Mouse (Mus musculus) cerebellum, postnatal 4 days (tissue): Measurements from ENCODE around the gene Irx2.

Experiments used
- DNase-seq, 2 experiments: peaks; one replicate each; pipeline ENCODE4 v3.0.0; 2022; ENCODE audit warnings: low spot score in 2 of 2, mixed read lengths in 1 of 2

Gene Irx2

GRCm38 (mm10) chr13:72628462-72628916, at the start of gene Irx2:
TSS of gene Irx2 (plus strand) at chr13:72628820.
- DNase-seq, result peak; percentile 59 to 84

DNA sequence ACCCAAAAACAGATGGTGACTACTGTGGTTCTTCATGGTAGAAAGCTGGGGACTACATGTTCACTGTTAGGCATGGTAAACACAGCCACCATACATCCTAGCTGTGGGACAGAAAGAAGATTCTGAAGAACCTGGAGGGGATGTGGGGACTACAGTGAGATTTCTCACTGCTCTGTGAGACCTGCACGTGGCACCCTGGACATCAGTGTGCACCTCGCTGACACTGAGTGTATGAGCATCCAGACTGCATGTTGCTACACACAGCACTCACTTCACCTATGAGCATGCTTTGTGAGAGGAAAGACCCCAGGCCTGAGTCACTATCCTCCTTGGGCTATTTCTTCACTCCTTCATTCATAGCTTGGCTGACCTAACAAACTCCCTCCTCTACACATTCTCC, 47.3 kb upstream of the Irx2 start:
- no peak for DNase-seq

GRCm38 (mm10) chr13:72592526-72592925, 36.1 kb upstream of the Irx2 start:
- no peak for DNase-seq

DNA sequence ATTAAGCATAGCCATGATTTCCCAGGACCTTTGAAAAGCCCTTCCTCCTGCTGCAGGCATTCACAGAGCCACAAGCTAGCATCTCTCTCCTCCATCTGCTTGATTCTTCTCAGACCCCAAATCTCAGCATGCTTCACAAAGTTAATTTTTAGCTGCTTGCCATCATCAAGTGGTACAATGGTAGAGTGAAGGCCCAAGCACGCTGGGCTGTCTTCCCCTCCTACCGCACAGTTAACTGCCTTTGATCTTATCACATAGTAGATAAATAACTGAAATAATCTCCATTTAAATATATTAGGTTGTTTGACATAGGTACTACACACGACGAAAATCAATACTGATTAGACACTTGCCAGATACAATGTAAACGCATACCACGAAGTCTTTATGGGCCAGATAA, 35.3 kb upstream of the Irx2 start:
- no peak for DNase-seq

GRCm38 (mm10) chr13:72593710-72594111, 34.9 kb upstream of the Irx2 start:
- no peak for DNase-seq

DNA sequence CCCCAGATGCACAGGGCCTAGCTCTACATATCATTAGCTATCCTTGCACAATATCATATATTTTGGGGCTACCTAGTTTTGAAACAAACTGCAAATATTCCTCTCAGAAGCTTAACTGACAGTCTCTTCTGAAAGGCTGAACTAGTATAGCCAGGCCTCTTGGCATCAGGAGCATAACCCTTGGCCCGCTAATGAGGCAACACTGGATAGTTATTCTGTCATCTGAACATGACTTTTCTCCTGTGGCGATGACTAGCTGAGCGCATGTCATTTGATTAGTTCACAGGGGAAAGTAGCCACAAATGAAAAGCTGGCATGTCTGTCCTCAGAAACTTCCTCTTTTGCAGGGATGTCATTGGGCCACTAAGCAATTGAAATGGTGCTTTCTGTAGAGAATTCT, 29.4 kb upstream of the Irx2 start:
- DNase-seq, result no peak

DNA sequence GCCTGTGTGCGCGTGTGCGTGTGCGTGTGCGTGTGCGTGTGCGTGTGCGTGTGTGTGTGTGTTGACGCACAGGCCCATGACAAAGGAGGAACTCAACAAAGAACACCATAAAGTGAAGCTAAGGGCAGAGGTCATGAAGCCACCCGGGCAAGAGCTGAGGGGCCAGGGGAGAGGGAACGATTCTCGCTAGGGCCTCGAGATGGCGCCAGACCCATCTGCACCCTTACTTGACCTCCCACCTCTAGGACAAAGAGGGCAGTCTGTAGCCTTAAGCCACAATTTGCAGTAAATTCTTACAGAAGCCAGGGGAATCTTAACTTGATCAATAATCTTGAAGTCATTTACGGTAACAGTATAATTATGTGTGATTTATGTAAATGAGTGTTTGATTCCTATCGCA, 19.9 kb upstream of the Irx2 start:
- DNase-seq, result no peak

DNA sequence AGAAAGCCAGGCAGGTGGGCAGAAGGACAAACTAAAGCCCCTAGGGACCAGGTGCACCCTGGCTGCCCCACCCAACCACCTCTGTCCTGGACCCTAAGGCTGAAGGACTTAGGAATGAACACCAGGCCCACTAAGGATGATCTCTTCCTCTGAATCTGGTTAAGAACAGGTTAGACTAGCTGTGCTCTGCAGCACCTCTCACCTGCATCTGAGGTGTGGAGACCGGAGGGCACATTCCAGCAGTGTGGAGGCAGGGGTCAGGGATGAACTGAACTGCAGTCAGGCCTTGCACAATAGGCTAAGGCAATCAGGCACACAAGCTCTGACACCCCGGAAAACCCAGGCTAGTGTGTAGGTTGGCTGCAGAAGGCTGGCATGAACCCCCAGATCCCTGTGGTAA, 18.3 kb upstream of the Irx2 start:
- no peak for DNase-seq

DNA sequence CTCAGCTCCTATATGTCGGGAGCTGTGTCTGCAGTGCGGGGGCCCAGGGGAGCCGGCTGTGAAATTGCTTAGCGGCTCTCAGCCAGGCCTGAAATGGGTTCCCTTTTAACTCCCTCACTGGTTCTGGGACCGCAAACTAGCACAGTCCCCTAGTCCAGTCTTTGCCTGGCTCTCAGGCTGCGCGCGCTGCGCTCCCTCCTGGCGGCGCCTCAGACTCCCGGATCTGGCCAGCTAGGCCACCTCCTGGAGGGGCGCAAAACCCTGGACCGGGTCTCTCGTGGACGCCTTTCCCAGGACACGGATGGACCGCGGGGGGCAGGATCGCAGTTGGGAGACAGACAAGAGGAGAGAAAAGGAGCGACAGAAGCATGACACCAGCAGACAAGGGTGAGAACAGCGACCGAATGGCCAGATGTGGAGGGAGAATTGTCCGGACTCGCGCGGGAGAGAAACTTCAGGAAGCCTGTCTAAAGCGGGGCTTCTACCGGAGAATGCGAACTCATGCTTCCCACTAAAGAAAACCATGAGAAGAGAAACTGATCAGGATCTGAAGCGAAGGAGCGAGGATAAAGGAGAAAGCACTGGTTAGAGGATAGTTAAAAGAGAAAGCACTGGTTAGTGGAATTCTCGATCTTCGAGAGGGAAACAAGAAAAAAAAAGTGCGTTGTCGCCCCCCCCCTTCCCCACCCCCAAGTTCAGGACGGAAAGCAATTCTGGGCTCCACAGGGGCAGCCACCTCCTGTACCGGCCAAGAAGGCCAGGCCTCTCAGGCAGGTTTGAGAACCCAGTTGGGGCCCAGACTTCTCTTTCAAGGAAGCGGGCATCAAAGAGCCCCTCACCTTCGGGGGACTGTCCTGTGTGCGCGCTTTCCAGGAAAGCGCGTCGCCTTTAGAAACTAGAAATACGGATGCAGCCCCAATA, 4.4 kb upstream of the Irx2 start:
- no peak for DNase-seq

DNA sequence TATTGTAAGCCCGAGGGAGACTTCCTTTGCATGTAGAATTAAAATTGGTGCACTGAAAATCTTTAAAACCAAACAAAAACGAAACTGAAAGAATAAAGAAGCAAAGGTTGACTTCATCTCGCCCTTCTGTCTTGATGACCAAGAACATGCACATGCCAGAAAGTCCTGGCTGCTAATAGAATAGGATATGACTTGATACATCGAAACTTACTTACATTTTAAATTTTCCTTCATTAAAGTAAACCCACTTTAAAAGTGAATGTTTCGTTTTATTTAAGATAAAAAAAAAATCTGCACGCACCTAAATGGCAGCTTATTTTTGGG, 3.8 kb upstream of the Irx2 start:
- no peak for DNase-seq

GRCm38 (mm10) chr13:72625236-72625950, 3.2 kb upstream of the Irx2 start:
- peak in 1 of 2 experiments; percentile 54 for DNase-seq

GRCm38 (mm10) chr13:72627391-72628321, 964 bp upstream of the Irx2 start:
- no peak for DNase-seq

DNA sequence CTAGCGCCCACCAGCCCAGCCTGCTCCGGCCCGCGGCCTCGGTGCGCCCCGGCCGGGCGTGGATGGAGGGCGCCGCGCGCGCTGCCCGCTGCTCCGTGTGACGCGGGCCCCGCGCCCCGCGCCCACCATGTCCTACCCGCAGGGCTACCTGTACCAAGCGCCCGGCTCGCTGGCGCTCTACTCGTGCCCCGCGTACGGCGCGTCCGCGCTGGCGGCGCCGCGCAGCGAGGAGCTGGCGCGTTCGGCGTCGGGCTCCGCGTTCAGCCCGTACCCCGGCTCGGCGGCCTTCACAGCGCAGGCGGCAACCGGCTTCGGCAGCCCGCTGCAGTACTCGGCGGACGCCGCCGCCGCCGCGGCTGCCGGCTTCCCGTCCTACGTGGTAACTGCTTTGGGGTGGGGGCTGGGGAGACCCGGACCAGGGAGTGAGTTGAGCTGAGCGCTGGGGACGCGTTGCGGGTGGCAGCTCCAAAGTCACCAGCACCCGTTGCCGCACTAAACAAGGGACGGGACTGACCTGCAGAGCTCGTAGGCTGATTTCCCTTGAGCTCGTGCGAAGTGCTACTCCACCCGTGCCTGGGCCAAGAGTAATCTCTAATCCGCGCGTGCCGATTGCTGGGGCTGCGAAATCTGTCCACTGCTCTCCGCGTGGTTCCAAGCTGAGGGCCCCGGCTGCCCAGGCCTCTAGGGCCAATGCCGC, 463 bp downstream of the Irx2 start:
- DNase-seq, result peak; percentile 26 to 56

DNA sequence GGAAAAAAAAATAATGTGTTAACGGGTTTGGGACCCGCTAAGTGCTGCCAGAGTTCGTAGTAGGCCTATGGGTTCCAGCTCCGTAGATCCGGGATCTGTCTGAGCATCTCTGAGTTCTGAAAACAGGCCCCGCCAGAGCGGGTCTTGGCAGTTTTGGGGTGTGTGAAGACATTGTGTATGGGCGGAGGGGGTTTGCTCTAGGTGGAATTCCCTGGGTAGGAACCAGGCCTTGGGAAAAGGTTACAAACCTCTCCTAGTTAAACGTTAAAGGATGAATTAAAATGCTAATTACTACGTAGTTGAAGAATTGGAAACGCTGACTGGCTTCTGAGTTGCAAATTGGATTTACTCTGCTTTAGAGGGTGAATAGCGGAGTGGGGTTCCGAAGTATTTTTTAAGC, 1.2 kb downstream of the Irx2 start:
- no peak for DNase-seq

DNA sequence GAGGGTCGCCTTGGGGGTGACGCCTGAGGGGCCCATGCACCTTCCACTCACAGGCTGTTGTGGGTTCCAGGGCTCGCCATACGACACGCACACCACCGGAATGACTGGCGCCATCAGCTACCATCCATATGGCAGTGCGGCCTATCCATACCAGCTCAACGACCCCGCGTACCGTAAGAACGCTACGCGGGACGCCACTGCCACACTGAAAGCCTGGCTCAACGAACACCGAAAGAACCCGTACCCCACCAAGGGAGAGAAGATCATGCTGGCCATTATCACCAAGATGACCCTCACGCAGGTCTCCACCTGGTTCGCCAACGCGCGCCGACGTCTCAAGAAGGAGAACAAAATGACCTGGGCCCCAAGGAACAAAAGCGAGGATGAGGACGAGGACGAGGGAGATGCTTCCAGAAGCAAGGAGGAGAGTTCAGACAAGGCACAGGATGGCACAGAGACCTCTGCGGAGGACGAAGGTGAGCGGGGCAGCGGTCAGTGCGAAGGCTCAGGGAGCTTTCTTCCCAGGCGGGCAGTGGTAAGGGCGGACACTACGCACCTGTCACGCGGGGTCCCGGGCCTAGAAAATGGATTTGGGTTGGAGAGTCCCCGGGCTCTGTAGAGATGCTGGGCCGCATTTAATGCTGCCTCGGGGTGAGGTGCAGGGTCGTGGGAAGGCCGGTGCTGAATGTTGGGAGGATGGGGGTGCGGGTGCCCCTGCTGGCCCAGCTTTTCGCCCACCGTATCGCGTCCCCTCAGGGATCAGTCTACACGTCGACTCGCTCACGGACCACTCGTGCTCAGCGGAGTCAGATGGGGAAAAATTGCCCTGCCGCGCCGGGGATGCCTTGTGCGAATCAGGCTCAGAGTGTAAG, 2.1 kb downstream of the Irx2 start:
- no peak for DNase-seq

GRCm38 (mm10) chr13:72631373-72632021, 2.9 kb downstream of the Irx2 start:
- no peak for DNase-seq

GRCm38 (mm10) chr13:72632361-72632760, 3.7 kb downstream of the Irx2 start:
- no peak for DNase-seq

GRCm38 (mm10) chr13:72633097-72633496, 4.5 kb downstream of the Irx2 start:
- no peak for DNase-seq

DNA sequence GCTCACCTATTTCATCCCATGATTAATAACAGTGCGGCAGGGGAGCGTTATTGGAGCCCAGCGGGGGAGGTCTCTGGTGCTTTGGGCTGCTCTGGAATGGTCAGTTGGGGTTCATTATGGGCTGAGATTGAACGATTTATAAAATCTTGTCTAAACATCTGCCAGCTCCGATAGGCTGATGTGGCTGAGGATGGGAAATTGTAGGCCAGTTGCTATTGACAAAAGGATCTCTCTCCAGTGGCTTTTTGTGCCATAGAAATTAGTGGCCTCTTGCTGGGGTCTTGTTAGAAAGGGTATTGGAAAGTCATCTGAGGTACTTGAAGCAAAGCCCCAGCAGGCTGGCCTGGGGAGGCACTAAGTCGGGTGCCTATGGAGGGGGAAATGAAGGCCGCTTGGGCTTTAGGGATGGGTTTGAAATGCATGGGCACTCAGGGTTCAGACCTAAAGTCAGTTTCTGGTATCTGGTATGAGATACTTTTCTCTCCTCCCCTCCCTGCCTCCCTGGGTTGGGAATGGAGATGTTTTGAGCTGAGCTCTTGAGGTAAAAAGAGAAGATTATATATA, 6.2 kb downstream of the Irx2 start:
- no peak for DNase-seq
